Mouse (Mus musculus): ENCODE data around the gene Emsy.

The Emsy gene

GRCm38 (mm10) chr7:98542731-98543142 lies 113.8 kb downstream of the Emsy start:
- no peak for DNase-seq (ENCODE audit: low spot score in 2 of 2)

- no peak for DNase-seq (ENCODE audit: low spot score in 2 of 2)
These were observed 114.3 kb downstream of the Emsy start for GRCm38 (mm10) chr7:98542267-98542666.

- no peak for DNase-seq (ENCODE audit: low spot score in 2 of 2)
These were observed 115.0 kb downstream of the Emsy start for GRCm38 (mm10) chr7:98541564-98541963.

GRCm38 (mm10) chr7:98540879-98541278 lies 115.7 kb downstream of the Emsy start:
- DNase-seq (ENCODE audit: low spot score in 2 of 2), result no peak

- DNase-seq (ENCODE audit: low spot score in 2 of 2), result no peak
These were observed 118.5 kb downstream of the Emsy start for GRCm38 (mm10) chr7:98537967-98538573.

GRCm38 (mm10) chr7:98537210-98537966 lies 119.2 kb downstream of the Emsy start:
- DNase-seq (ENCODE audit: low spot score in 2 of 2), result no peak

Measured in right cerebral cortex, postnatal 10 days (tissue).